Mouse (Mus musculus) liver, embryonic 14.5 days (tissue): ENCODE results near the gene Chad.

Source experiments
- CTCF ChIP-seq: IDR thresholded peaks from 2 replicates; pipeline ENCODE4 v1.5.1; 2016; ENCODE audit warnings: antibody characterized with exemption, low read depth, control low read depth
- EP300 ChIP-seq: IDR thresholded peaks from 2 replicates; pipeline ENCODE4 v1.6.1; 2016; ENCODE audit warnings: antibody characterized with exemption, low read depth

- TF ChIP-seq CTCF (no peak), EP300 (no peak)
Observed at GRCm38 (mm10) chr11:94570612-94571011, 5.8 kb downstream of the Chad start.
